Mouse (Mus musculus) forebrain, embryonic 15.5 days (tissue): ENCODE data around the gene Gcdh. TPM values are rescaled to one million over a fixed set of nuclear protein-coding genes. Genes with fewer than 3 reads are reported as not detected.
A peak's percentile ranks its signal among the peaks of the same experiment; 100 is the strongest.
"Not testable (repeated sequence)": the region's sequence is repeated elsewhere in the genome, so short reads cannot be mapped to it uniquely, and the experiment has no call there.

ENCODE experiments used
- ATAC-seq: fragments of 200-750 bp; cut with Nextera tagmentation; replicated peaks from 2 replicates; pipeline ENCODE4 v1.8.0; 2017; ENCODE audit warnings: mild to moderate bottlenecking, moderate TSS enrichment, moderate library complexity
- H3K27ac ChIP-seq: fragments of 300-500 bp; sonication (generic); replicated peaks from 2 replicates; pipeline ENCODE4 v1.5.1; 2015; ENCODE audit warnings: mild to moderate bottlenecking, inconsistent platforms
- H3K27me3 ChIP-seq: fragments of 300-500 bp; sonication (generic); 2 replicates; pipeline ENCODE4 v1.6.1; 2015; ENCODE audit warnings: inconsistent platforms
- H3K36me3 ChIP-seq: fragments of 300-500 bp; sonication (generic); 2 replicates; pipeline ENCODE4 v1.6.1; 2015; ENCODE audit warnings: mild to moderate bottlenecking, inconsistent platforms
- H3K4me1 ChIP-seq: fragments of 300-500 bp; sonication (generic); 2 replicates; pipeline ENCODE4 v1.6.1; 2015; ENCODE audit warnings: inconsistent platforms
- H3K4me2 ChIP-seq: fragments of 300-500 bp; sonication (generic); replicated peaks from 2 replicates; pipeline ENCODE4 v1.6.1; 2015; ENCODE audit warnings: mild to moderate bottlenecking, inconsistent platforms
- H3K4me3 ChIP-seq: fragments of 300-500 bp; sonication (generic); 2 replicates; pipeline ENCODE4 v1.5.1; 2015; ENCODE audit warnings: mild to moderate bottlenecking, inconsistent platforms
- H3K9ac ChIP-seq: fragments of 300-500 bp; sonication (generic); replicated peaks from 2 replicates; pipeline ENCODE4 v1.6.1; 2015; ENCODE audit warnings: mild to moderate bottlenecking, inconsistent platforms
- H3K9me3 ChIP-seq: fragments of 300-500 bp; sonication (generic); 2 replicates; pipeline ENCODE4 v1.6.1; 2016; ENCODE audit warnings: inconsistent platforms
- WGBS: fragments of 180-500 bp; shearing (Covaris S2); methylation state at CpG from one replicate; pipeline ENCODE4 v1.1.7; 2015; ENCODE audit warnings: mixed read lengths; 5-methylcytosine and 5-hydroxymethylcytosine counted together
- polyA plus RNA-seq: library from polyadenylated mRNA; unstranded; fragments of >200 nt; fragmentation: Nextera tagmentation; extraction: Ambion mirVana; gene quantifications from 2 replicates; pipeline ENCODE4 v1.2.1, GENCODE M21; 2015

Gene Gcdh
- polyA plus RNA-seq, 1 experiment from 2014 or later, result 36.2 TPM

DNA sequence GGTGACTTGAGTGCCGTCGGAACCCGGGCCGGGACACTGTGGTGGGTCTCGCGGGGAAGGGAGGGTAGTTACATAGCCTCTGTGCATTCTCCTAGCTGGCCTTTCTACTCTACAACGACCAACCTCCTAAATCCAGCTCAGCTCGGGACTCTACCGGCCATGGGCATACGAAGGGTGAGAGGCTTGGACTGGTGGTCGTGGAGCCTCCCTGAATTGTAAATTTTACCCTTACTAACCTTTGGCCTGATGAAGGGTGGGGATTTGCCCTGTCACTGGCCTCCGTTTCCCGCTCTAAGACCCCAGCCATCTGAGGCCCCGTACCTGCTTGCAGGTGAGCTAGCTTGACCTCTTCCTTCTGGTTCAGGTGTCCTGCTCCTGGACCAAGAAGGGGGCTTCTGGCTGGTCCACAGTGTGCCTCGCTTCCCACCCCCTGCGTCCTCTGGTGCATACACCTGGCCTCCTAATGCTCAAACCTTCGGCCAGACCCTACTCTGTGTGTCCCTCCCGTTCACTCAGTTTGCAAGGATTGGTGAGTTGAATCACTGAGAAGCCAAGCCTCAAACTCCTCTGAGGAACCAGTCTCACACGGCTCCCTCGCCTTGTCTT lies 15.5 kb upstream of the Gcdh start:
- WGBS, result 49% methylated on average over 20 of the region's 20 CpGs
- H3K9ac ChIP-seq, result peak overlapping the region; percentile 43
- no peaks in the 10 kb centered on the region for H3K9me3 ChIP-seq
- peaks cover 17% of the 10 kb centered on the region for H3K4me1 ChIP-seq
- ATAC-seq, result peak; percentile 17
- H3K4me2 ChIP-seq, result peak overlapping the region; percentile 53
- H3K27ac ChIP-seq, result no peak overlapping the region
- H3K27me3 ChIP-seq, result peaks cover 13% of the 10 kb centered on the region
- H3K36me3 ChIP-seq, result peaks cover 39% of the 10 kb centered on the region
- H3K4me3 ChIP-seq, result peak overlapping the region; percentile 38

- Histone ChIP-seq H3K4me3 (peak within 1 kb of the TSS; percentile 38), H3K4me1 (peaks cover 18% of the 10 kb centered on the region), H3K9me3 (no peaks in the 10 kb centered on the region), H3K27ac (no peak within 1 kb of the TSS), H3K4me2 (peak within 1 kb of the TSS; percentile 53), H3K9ac (peak within 1 kb of the TSS; percentile 43), H3K36me3 (peaks cover 35% of the 10 kb centered on the region), H3K27me3 (peaks cover 9% of the 10 kb centered on the region; the same call in 1 of the 2 replicates)
- under 1% methylated on average over 45 of the region's 45 CpGs for WGBS
- ATAC-seq, result peak; percentile 77
Observed at GRCm38 (mm10) chr8:84908421-84909161, 14.9 kb upstream of the Gcdh start, which contains the start of gene Dnase2a. TSS of gene Dnase2a (plus strand) at chr8:84908560.

DNA sequence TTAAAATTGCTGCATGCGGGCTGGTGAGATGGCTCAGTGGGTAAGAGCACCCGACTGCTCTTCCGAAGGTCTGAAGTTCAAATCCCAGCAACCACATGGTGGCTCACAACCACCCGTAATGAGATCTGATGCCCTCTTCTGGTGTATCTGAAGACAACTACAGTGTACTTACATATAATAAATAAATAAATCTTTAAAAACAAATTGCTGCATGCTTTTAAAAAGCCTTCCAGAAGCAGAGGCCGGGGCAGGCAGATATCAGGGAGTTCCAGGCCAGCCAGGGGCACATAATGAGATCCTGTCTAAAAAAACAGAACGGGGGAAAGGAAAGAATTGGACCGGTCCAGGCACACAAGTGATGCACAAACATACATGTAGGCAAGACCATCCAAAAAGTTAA lies 14.3 kb upstream of the Gcdh start:
- H3K27ac ChIP-seq, ATAC-seq, H3K27me3 ChIP-seq, H3K9me3 ChIP-seq: not testable (repeated sequence)
- peak overlapping the region; percentile 53 for H3K4me2 ChIP-seq
- peaks cover 18% of the 10 kb centered on the region for H3K4me1 ChIP-seq
- 0 out of 2 replicates have a peak overlapping the region, but pooled peaks have one; percentile 43 for H3K9ac ChIP-seq
- peaks cover 32% of the 10 kb centered on the region for H3K36me3 ChIP-seq
- H3K4me3 ChIP-seq, result peak overlapping the region; percentile 38
- WGBS, result 31% methylated on average over 7 of the region's 7 CpGs

DNA sequence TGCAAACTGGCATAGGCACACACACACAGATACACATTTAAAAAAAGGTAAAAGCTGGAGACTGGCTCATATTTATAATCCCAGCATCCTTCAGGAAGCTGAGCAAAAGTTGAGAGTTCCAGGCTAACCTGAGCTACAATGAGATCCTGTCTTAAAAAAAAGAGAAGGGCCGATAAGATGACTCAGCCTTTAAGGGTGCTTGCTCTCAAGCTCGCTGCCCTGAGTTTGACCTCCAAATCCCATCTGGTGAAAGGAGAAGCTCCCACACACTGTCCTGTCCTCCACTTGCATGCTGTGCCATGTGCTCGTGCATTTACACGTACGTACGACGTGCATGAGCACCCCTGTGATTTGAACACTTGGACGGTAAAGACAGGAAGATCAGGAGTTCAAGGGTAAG lies 13.8 kb upstream of the Gcdh start:
- Histone ChIP-seq H3K4me1 (peaks cover 18% of the 10 kb centered on the region), H3K4me2 (no peak overlapping the region), H3K27me3 (peaks cover 6% of the 10 kb centered on the region; the same call in 1 of the 2 replicates), H3K9me3 (no peaks in the 10 kb centered on the region), H3K9ac (no peak overlapping the region), H3K36me3 (peaks cover 27% of the 10 kb centered on the region), H3K27ac (no peak overlapping the region), H3K4me3 (no peak overlapping the region)
- ATAC-seq, result no peak
- WGBS, result 80% methylated on average over 8 of the region's 8 CpGs

GRCm38 (mm10) chr8:84907037-84907436 lies 13.3 kb upstream of the Gcdh start:
- H3K27me3 ChIP-seq, result peaks cover 4% of the 10 kb centered on the region; the same call in 1 of the 2 replicates
- WGBS, result 92% methylated on average over 9 of the region's 9 CpGs
- ATAC-seq, result no peak
- peaks cover 22% of the 10 kb centered on the region for H3K36me3 ChIP-seq
- H3K27ac ChIP-seq, result no peak overlapping the region
- no peak overlapping the region for H3K4me3 ChIP-seq
- H3K9me3 ChIP-seq, result no peaks in the 10 kb centered on the region
- no peak overlapping the region for H3K9ac ChIP-seq
- peaks cover 19% of the 10 kb centered on the region for H3K4me1 ChIP-seq
- no peak overlapping the region for H3K4me2 ChIP-seq

GRCm38 (mm10) chr8:84904351-84904750 lies 10.6 kb upstream of the Gcdh start:
- Histone ChIP-seq H3K4me1 (peaks cover 19% of the 10 kb centered on the region), H3K4me2 (no peak overlapping the region), H3K4me3 (no peak overlapping the region), H3K9ac (no peak overlapping the region), H3K27ac (no peak overlapping the region), H3K36me3 (no peaks in the 10 kb centered on the region), H3K27me3 (peaks cover 1% of the 10 kb centered on the region; the same call in 1 of the 2 replicates), H3K9me3 (no peaks in the 10 kb centered on the region)
- 92% methylated on average over 7 of the region's 7 CpGs for WGBS
- ATAC-seq, result no peak

- Histone ChIP-seq H3K4me2 (peak overlapping the region; percentile 85), H3K36me3 (no peaks in the 10 kb centered on the region), H3K4me1 (peaks cover 14% of the 10 kb centered on the region), H3K27ac (peak overlapping the region; percentile 44; the same call in 1 of the 2 replicates), H3K9me3 (no peaks in the 10 kb centered on the region), H3K27me3 (no peaks in the 10 kb centered on the region), H3K4me3 (peak overlapping the region; percentile 49), H3K9ac (peak overlapping the region; percentile 51)
- WGBS, result under 1% methylated on average over 68 of the region's 68 CpGs
- ATAC-seq, result peak; percentile 88
Observed at GRCm38 (mm10) chr8:84902920-84903661, 9.4 kb upstream of the Gcdh start.

DNA sequence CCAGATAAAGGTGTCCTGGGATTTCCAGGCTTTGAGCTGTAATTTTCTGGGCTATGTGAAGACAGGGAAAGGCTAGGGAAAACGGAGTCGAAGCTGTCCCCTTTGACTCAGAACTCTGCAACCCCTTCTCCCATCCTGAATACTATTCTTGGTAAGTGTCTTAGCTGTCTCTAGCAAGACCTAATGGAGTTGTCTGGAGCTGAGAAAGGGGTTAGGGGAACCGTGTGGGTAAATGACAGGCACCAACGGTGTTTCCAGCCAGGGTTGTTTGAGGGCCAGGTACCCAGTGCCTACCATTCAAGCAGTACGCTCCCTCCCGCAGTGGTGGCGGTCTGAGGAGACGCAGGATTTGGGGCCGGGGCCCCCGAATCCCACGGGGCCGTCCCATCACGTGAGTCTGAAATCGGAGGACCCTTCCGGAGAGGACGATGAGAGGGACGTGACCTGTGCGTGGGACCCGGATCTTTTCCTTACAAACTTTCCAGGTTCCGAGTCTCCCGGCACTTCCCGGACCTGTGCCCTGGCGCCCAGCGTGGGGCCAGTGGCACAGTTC lies 8.7 kb upstream of the Gcdh start:
- WGBS, result 3% methylated on average over 23 of the region's 24 CpGs
- peak overlapping the region; percentile 51 for H3K9ac ChIP-seq
- H3K9me3 ChIP-seq, result no peaks in the 10 kb centered on the region
- ATAC-seq, result peak; percentile 12; the same call in 1 of the 2 replicates
- peaks cover 14% of the 10 kb centered on the region for H3K4me1 ChIP-seq
- no peak overlapping the region for H3K27ac ChIP-seq
- H3K36me3 ChIP-seq, result no peaks in the 10 kb centered on the region
- H3K4me3 ChIP-seq, result peak overlapping the region; percentile 49
- H3K4me2 ChIP-seq, result peak overlapping the region; percentile 85
- no peaks in the 10 kb centered on the region for H3K27me3 ChIP-seq

DNA sequence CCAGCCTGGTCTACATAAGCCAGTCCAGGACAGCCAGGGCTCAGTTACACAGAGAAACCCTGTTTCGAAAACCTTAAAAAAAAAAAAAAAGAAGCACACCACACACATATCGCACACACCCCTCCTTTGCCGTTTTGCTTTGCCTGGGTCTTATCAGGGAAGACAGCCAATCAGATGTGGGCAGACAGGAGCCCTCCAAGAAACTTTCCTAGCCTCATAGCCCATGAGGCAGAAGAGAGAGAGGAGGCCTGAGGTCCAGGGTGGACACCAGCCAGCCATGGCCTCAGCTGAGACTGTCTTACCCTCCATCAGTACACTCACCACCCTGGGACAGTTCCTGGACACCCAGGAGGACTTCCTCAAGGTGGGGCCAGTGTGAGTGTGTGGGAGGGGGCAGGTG lies 8.0 kb upstream of the Gcdh start, which contains the start of gene Klf1:
Gene Klf1 (plus strand): TSS at position 177 of the 400 bp plus-strand sequence.
- 84% methylated on average over 3 of the region's 3 CpGs for WGBS
- ATAC-seq, result no peak
- Histone ChIP-seq H3K4me2 (peak within 1 kb of the TSS; percentile 85), H3K27me3 (no peaks in the 10 kb centered on the region), H3K4me1 (peaks cover 14% of the 10 kb centered on the region), H3K9me3 (no peaks in the 10 kb centered on the region), H3K4me3 (peak within 1 kb of the TSS; percentile 49), H3K36me3 (no peaks in the 10 kb centered on the region), H3K9ac (peak within 1 kb of the TSS; percentile 51), H3K27ac (no peak within 1 kb of the TSS)

GRCm38 (mm10) chr8:84901071-84901470 lies 7.3 kb upstream of the Gcdh start:
- WGBS, result 72% methylated on average over 4 of the region's 4 CpGs
- Histone ChIP-seq H3K36me3 (no peaks in the 10 kb centered on the region), H3K4me1 (peaks cover 14% of the 10 kb centered on the region), H3K4me3 (no peak overlapping the region), H3K9ac (no peak overlapping the region), H3K4me2 (no peak overlapping the region), H3K27ac (no peak overlapping the region), H3K27me3 (no peaks in the 10 kb centered on the region), H3K9me3 (no peaks in the 10 kb centered on the region)
- ATAC-seq, result no peak

DNA sequence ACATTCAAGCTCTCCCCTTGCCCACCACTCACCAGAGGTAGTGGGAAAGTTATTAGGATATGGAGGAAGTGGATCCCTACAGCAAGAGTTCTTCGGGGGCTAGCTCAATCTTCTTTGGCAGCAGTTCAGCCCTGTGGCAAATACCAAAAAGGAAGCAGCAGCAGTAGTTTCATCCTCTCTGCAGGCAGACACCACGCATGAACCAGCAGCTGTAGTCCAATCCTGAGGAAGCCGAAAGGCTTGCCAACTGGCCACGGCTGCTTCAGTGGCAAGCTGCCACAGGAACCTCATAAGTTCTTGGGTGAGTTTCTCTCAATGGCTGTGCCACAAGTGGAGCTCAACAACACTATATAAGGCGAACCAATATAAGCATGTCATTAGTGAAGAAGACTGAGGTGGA lies 2.2 kb upstream of the Gcdh start:
- Histone ChIP-seq H3K4me3 (no peak overlapping the region), H3K27ac (no peak overlapping the region), H3K9ac (no peak overlapping the region), H3K4me2 (no peak overlapping the region), H3K27me3 (no peaks in the 10 kb centered on the region), H3K4me1 (peaks cover 19% of the 10 kb centered on the region), H3K36me3 (no peaks in the 10 kb centered on the region), H3K9me3 (no peaks in the 10 kb centered on the region)
- ATAC-seq, result no peak
- WGBS, result 79% methylated on average over 5 of the region's 5 CpGs
